Mouse (Mus musculus): Measurements from ENCODE around the gene 1300017J02Rik. TPM values are rescaled to one million over a fixed set of nuclear protein-coding genes. Genes with fewer than 3 reads are reported as not detected.
"Not testable (repeated sequence)": the region's sequence is repeated elsewhere in the genome, so short reads cannot be mapped to it uniquely, and the experiment has no call there.

The 1300017J02Rik gene
- total RNA-seq (2014; rRNA removed) (600 and 608 TPM in 2 replicates), polyA plus RNA-seq (2012; rRNA removed) (267 and 288 TPM in 2 replicates)

GRCm38 (mm10) chr9:103304927-103305326 is at the start of gene 1300017J02Rik, which contains the start of gene Topbp1:
TSS of gene 1300017J02Rik (minus strand) at chr9:103305082.
TSS of gene Topbp1 (plus strand) at chr9:103305215.
- TF ChIP-seq POLR2A (IDR thresholded peaks at IDR 0.05; ENCODE audit: extremely low read depth, insufficient read depth, low read length) (peak; percentile 95), CTCF (IDR thresholded peaks at IDR 0.05; ENCODE audit: low read depth, low read length) (no peak)
- H3K27me3 ChIP-seq (ENCODE audit: control insufficient read depth, insufficient read depth, low read length), result no peaks in the 10 kb centered on the region
- peak; percentile 80 for DNase-seq (ENCODE audit: extremely low read depth, low read depth, low spot score)
- peak within 1 kb of the TSS; percentile 94 for H3K9ac ChIP-seq (ENCODE audit: low read depth, low read length)
- H3K27ac ChIP-seq (replicated peaks; ENCODE audit: insufficient read depth, low read depth, low read length), result peak within 1 kb of the TSS; percentile 87
- peaks cover 9% of the 10 kb centered on the region; the same call in 1 of the 2 replicates for H3K36me3 ChIP-seq (ENCODE audit: control insufficient read depth, insufficient read depth, low read length)
- peak within 1 kb of the TSS; percentile 91 for H3K4me3 ChIP-seq (ENCODE audit: insufficient read depth, low read depth, low read length)
- under 1% methylated on average over 49 of the region's 49 CpGs for WGBS
- H3K4me1 ChIP-seq (ENCODE audit: control insufficient read depth, insufficient read depth, low read length), result peaks cover 2% of the 10 kb centered on the region; the same call in 1 of the 2 replicates
- H3K79me2 ChIP-seq (ENCODE audit: control insufficient read depth, insufficient read depth, low read length), result no peaks in the 10 kb centered on the region

- not testable (repeated sequence) for H3K4me3 ChIP-seq (ENCODE audit: insufficient read depth, low read depth, low read length); H3K9ac ChIP-seq (ENCODE audit: low read depth, low read length); H3K27ac ChIP-seq (replicated peaks; ENCODE audit: insufficient read depth, low read depth, low read length); H3K79me2 ChIP-seq (ENCODE audit: control insufficient read depth, insufficient read depth, low read length); H3K27me3 ChIP-seq (ENCODE audit: control insufficient read depth, insufficient read depth, low read length); H3K4me1 ChIP-seq (ENCODE audit: control insufficient read depth, insufficient read depth, low read length); DNase-seq (ENCODE audit: extremely low read depth, low read depth, low spot score)
- peaks cover 30% of the 10 kb centered on the region for H3K36me3 ChIP-seq (ENCODE audit: control insufficient read depth, insufficient read depth, low read length)
- 84% methylated on average over 7 of the region's 7 CpGs for WGBS
These were observed 48.8 kb upstream of the 1300017J02Rik start for GRCm38 (mm10) chr9:103353500-103354260.

- no peak overlapping the region for H3K4me3 ChIP-seq (ENCODE audit: insufficient read depth, low read depth, low read length)
- no peak overlapping the region for H3K27ac ChIP-seq (replicated peaks; ENCODE audit: insufficient read depth, low read depth, low read length)
- H3K9ac ChIP-seq (ENCODE audit: low read depth, low read length), result no peak overlapping the region
- TF ChIP-seq POLR2A (IDR thresholded peaks at IDR 0.05; ENCODE audit: extremely low read depth, insufficient read depth, low read length) (no peak), CTCF (IDR thresholded peaks at IDR 0.05; ENCODE audit: low read depth, low read length) (no peak)
- DNase-seq (ENCODE audit: extremely low read depth, low read depth, low spot score), result peak; percentile 62
- H3K27me3 ChIP-seq (ENCODE audit: control insufficient read depth, insufficient read depth, low read length), result no peaks in the 10 kb centered on the region
- peaks cover 17% of the 10 kb centered on the region for H3K36me3 ChIP-seq (ENCODE audit: control insufficient read depth, insufficient read depth, low read length)
- H3K79me2 ChIP-seq (ENCODE audit: control insufficient read depth, insufficient read depth, low read length), result no peaks in the 10 kb centered on the region
- peaks cover 4% of the 10 kb centered on the region; the same call in 1 of the 2 replicates for H3K4me1 ChIP-seq (ENCODE audit: control insufficient read depth, insufficient read depth, low read length)
These were observed 43.9 kb upstream of the 1300017J02Rik start for GRCm38 (mm10) chr9:103348791-103349190.

- H3K4me3 ChIP-seq (ENCODE audit: insufficient read depth, low read depth, low read length), result no peak overlapping the region
- peaks cover 17% of the 10 kb centered on the region for H3K36me3 ChIP-seq (ENCODE audit: control insufficient read depth, insufficient read depth, low read length)
- no peak overlapping the region for H3K9ac ChIP-seq (ENCODE audit: low read depth, low read length)
- 63% methylated on average over 1 of the region's 1 CpGs for WGBS
- no peaks in the 10 kb centered on the region for H3K79me2 ChIP-seq (ENCODE audit: control insufficient read depth, insufficient read depth, low read length)
- DNase-seq (ENCODE audit: extremely low read depth, low read depth, low spot score), result peak; percentile 77
- no peaks in the 10 kb centered on the region for H3K27me3 ChIP-seq (ENCODE audit: control insufficient read depth, insufficient read depth, low read length)
- TF ChIP-seq CTCF (IDR thresholded peaks at IDR 0.05; ENCODE audit: low read depth, low read length), result no peak
- TF ChIP-seq POLR2A (IDR thresholded peaks at IDR 0.05; ENCODE audit: extremely low read depth, insufficient read depth, low read length), result no peak
- peaks cover 4% of the 10 kb centered on the region; the same call in 1 of the 2 replicates for H3K4me1 ChIP-seq (ENCODE audit: control insufficient read depth, insufficient read depth, low read length)
- H3K27ac ChIP-seq (replicated peaks; ENCODE audit: insufficient read depth, low read depth, low read length), result no peak overlapping the region
These were observed 43.2 kb upstream of the 1300017J02Rik start for GRCm38 (mm10) chr9:103347996-103348490.

- Histone ChIP-seq H3K9ac (ENCODE audit: low read depth, low read length) (no peak overlapping the region), H3K36me3 (ENCODE audit: control insufficient read depth, insufficient read depth, low read length) (peaks cover 17% of the 10 kb centered on the region), H3K4me3 (ENCODE audit: insufficient read depth, low read depth, low read length) (no peak overlapping the region), H3K27me3 (ENCODE audit: control insufficient read depth, insufficient read depth, low read length) (no peaks in the 10 kb centered on the region), H3K27ac (replicated peaks; ENCODE audit: insufficient read depth, low read depth, low read length) (no peak overlapping the region), H3K79me2 (ENCODE audit: control insufficient read depth, insufficient read depth, low read length) (no peaks in the 10 kb centered on the region), H3K4me1 (ENCODE audit: control insufficient read depth, insufficient read depth, low read length) (peaks cover 4% of the 10 kb centered on the region; the same call in 1 of the 2 replicates)
- WGBS, result 86% methylated on average over 4 of the region's 4 CpGs
- TF ChIP-seq POLR2A (IDR thresholded peaks at IDR 0.05; ENCODE audit: extremely low read depth, insufficient read depth, low read length), result no peak
- TF ChIP-seq CTCF (IDR thresholded peaks at IDR 0.05; ENCODE audit: low read depth, low read length), result no peak
- DNase-seq (ENCODE audit: extremely low read depth, low read depth, low spot score), result no peak
These were observed 42.2 kb upstream of the 1300017J02Rik start for GRCm38 (mm10) chr9:103347045-103347444.

GRCm38 (mm10) chr9:103336912-103337311 is 32.0 kb upstream of the 1300017J02Rik start:
- no peak for DNase-seq (ENCODE audit: extremely low read depth, low read depth, low spot score)
- Histone ChIP-seq H3K27me3 (ENCODE audit: control insufficient read depth, insufficient read depth, low read length) (no peaks in the 10 kb centered on the region), H3K4me3 (ENCODE audit: insufficient read depth, low read depth, low read length) (no peak overlapping the region), H3K4me1 (ENCODE audit: control insufficient read depth, insufficient read depth, low read length) (0 out of 2 replicates have a peak, but pooled peaks cover 2% of the 10 kb centered on the region), H3K36me3 (ENCODE audit: control insufficient read depth, insufficient read depth, low read length) (peaks cover 17% of the 10 kb centered on the region), H3K27ac (replicated peaks; ENCODE audit: insufficient read depth, low read depth, low read length) (no peak overlapping the region), H3K9ac (ENCODE audit: low read depth, low read length) (no peak overlapping the region), H3K79me2 (ENCODE audit: control insufficient read depth, insufficient read depth, low read length) (no peaks in the 10 kb centered on the region)
- TF ChIP-seq CTCF (IDR thresholded peaks at IDR 0.05; ENCODE audit: low read depth, low read length), result no peak
- TF ChIP-seq POLR2A (IDR thresholded peaks at IDR 0.05; ENCODE audit: extremely low read depth, insufficient read depth, low read length), result no peak
